Mouse (Mus musculus) liver, postnatal 0 days (tissue): ENCODE measurements at regions not wholly inside any gene's neighbourhood (a gene's known extent, or its start where the extent isn't known, plus 50 kb on each side); places are given as distances from the start of the nearest gene placed in this dataset.

Source experiments
- ATAC-seq: fragments of 200-750 bp; cut with Nextera tagmentation; 2 replicates; pipeline ENCODE4 v1.8.0; 2017; ENCODE audit warnings: mild to moderate bottlenecking, moderate library complexity
- DNase-seq: peaks from one replicate; pipeline ENCODE4 v3.0.0-alpha.2; 2016
- H3K27ac ChIP-seq: fragments of 300-500 bp; sonication (generic); 2 replicates; pipeline ENCODE4 v1.5.1; 2014; ENCODE audit warnings: antibody characterized with exemption, moderate library complexity, mild to moderate bottlenecking, low read depth
- H3K27me3 ChIP-seq: fragments of 300-500 bp; sonication (generic); 2 replicates; pipeline ENCODE4 v1.6.1; 2014; ENCODE audit warnings: low read length, control low read depth, mixed read lengths; ENCODE audit not compliant: insufficient read depth
- H3K36me3 ChIP-seq: fragments of 300-500 bp; sonication (generic); replicated peaks from 2 replicates; pipeline ENCODE4 v1.6.1; 2014; ENCODE audit warnings: mild to moderate bottlenecking, control low read depth, low read length, moderate library complexity, mixed read lengths; ENCODE audit not compliant: insufficient read depth
- H3K4me1 ChIP-seq: fragments of 300-500 bp; sonication (generic); 2 replicates; pipeline ENCODE4 v1.6.1; 2014; ENCODE audit warnings: antibody characterized with exemption, mild to moderate bottlenecking, control low read depth; ENCODE audit not compliant: insufficient read depth
- H3K4me2 ChIP-seq: fragments of 300-500 bp; sonication (generic); 2 replicates; pipeline ENCODE4 v1.6.1; 2014; ENCODE audit warnings: low read depth, mild to moderate bottlenecking, low read length, moderate library complexity, mixed read lengths
- H3K4me3 ChIP-seq: fragments of 300-500 bp; sonication (generic); 2 replicates; pipeline ENCODE4 v1.5.1; 2014; ENCODE audit warnings: low read depth, low read length
- H3K9ac ChIP-seq: fragments of 300-500 bp; sonication (generic); replicated peaks from 2 replicates; pipeline ENCODE4 v1.6.1; 2014; ENCODE audit warnings: mild to moderate bottlenecking, moderate library complexity
- H3K9me3 ChIP-seq: fragments of 300-500 bp; sonication (generic); 2 replicates; pipeline ENCODE4 v1.6.1; 2016; ENCODE audit warnings: mild to moderate bottlenecking, control low read depth, low read length, mixed read lengths
- CTCF ChIP-seq: sonication (generic); IDR thresholded peaks from 2 replicates; pipeline ENCODE4 v1.5.1; 2016; ENCODE audit warnings: antibody characterized with exemption, low read depth
- EP300 ChIP-seq: IDR thresholded peaks from 2 replicates; pipeline ENCODE4 v1.6.1; 2016; ENCODE audit warnings: antibody characterized with exemption, low read depth, mild to moderate bottlenecking
- WGBS: fragments of 180-500 bp; shearing (Covaris S2); extraction: QIAGEN DNeasy Blood & Tissue Kit; methylation state at CpG from one replicate; pipeline ENCODE4 v1.1.7; 2014; ENCODE audit not compliant: insufficient replicate concordance; 5-methylcytosine and 5-hydroxymethylcytosine counted together

GRCm38 (mm10) chr8:17618846-17619245 is 1359.2 kb downstream of the Defb40 start:
- no peaks in the 10 kb centered on the region for H3K9me3 ChIP-seq
- H3K9ac ChIP-seq = no peak overlapping the region
- H3K27ac ChIP-seq = no peak overlapping the region
- no peaks in the 10 kb centered on the region for H3K36me3 ChIP-seq
- no peak overlapping the region for H3K4me2 ChIP-seq
- DNase-seq (no peak), ATAC-seq (no peak)
- no peak overlapping the region for H3K4me3 ChIP-seq
- no peaks in the 10 kb centered on the region for H3K27me3 ChIP-seq
- TF ChIP-seq EP300 = no peak
- TF ChIP-seq CTCF = no peak
- no peaks in the 10 kb centered on the region for H3K4me1 ChIP-seq

- Histone ChIP-seq H3K27ac (no peak overlapping the region), H3K4me2 (no peak overlapping the region), H3K9me3 (no peaks in the 10 kb centered on the region), H3K36me3 (no peaks in the 10 kb centered on the region), H3K4me1 (no peaks in the 10 kb centered on the region), H3K4me3 (no peak overlapping the region), H3K9ac (no peak overlapping the region), H3K27me3 (no peaks in the 10 kb centered on the region)
- ATAC-seq = no peak
- DNase-seq = no peak
- no peak for TF ChIP-seq EP300
- TF ChIP-seq CTCF = no peak
Measured at GRCm38 (mm10) chr8:17618147-17618546, 1359.9 kb downstream of the Defb40 start.

GRCm38 (mm10) chr8:17602861-17603260 is 1375.2 kb downstream of the Defb40 start:
- Histone ChIP-seq H3K27me3 (no peaks in the 10 kb centered on the region), H3K4me2 (no peak overlapping the region), H3K4me3 (no peak overlapping the region), H3K9me3 (no peaks in the 10 kb centered on the region), H3K36me3 (no peaks in the 10 kb centered on the region), H3K27ac (no peak overlapping the region), H3K9ac (no peak overlapping the region), H3K4me1 (no peaks in the 10 kb centered on the region)
- ATAC-seq (no peak), DNase-seq (no peak)
- 37% methylated on average over 1 of the region's 1 CpGs for WGBS
- no peak for TF ChIP-seq CTCF
- TF ChIP-seq EP300 = no peak

GRCm38 (mm10) chr8:17598736-17599135 is 1379.3 kb downstream of the Defb40 start:
- no peaks in the 10 kb centered on the region for H3K4me1 ChIP-seq
- H3K9ac ChIP-seq = no peak overlapping the region
- no peak overlapping the region for H3K4me3 ChIP-seq
- H3K9me3 ChIP-seq = no peaks in the 10 kb centered on the region
- DNase-seq = no peak
- no peaks in the 10 kb centered on the region for H3K27me3 ChIP-seq
- no peak overlapping the region for H3K27ac ChIP-seq
- no peak overlapping the region for H3K4me2 ChIP-seq
- no peaks in the 10 kb centered on the region for H3K36me3 ChIP-seq
- 72% methylated on average over 4 of the region's 4 CpGs for WGBS
- no peak for TF ChIP-seq EP300
- TF ChIP-seq CTCF = no peak
- no peak for ATAC-seq

GRCm38 (mm10) chr8:17596559-17596958 is 1381.5 kb downstream of the Defb40 start:
- ATAC-seq (no peak), DNase-seq (no peak)
- no peak overlapping the region for H3K4me3 ChIP-seq
- no peak overlapping the region for H3K4me2 ChIP-seq
- H3K27me3 ChIP-seq = no peaks in the 10 kb centered on the region
- no peaks in the 10 kb centered on the region for H3K4me1 ChIP-seq
- H3K36me3 ChIP-seq = no peaks in the 10 kb centered on the region
- no peak overlapping the region for H3K9ac ChIP-seq
- no peaks in the 10 kb centered on the region for H3K9me3 ChIP-seq
- H3K27ac ChIP-seq = no peak overlapping the region
- TF ChIP-seq CTCF (no peak), EP300 (no peak)

GRCm38 (mm10) chr8:17594607-17595006 is 1383.4 kb downstream of the Defb40 start:
- DNase-seq = no peak
- Histone ChIP-seq H3K36me3 (no peaks in the 10 kb centered on the region), H3K4me2 (no peak overlapping the region), H3K9ac (no peak overlapping the region), H3K4me1 (no peaks in the 10 kb centered on the region), H3K9me3 (no peaks in the 10 kb centered on the region), H3K27me3 (no peaks in the 10 kb centered on the region), H3K27ac (no peak overlapping the region), H3K4me3 (no peak overlapping the region)
- TF ChIP-seq EP300 = no peak
- no peak for TF ChIP-seq CTCF
- no peak for ATAC-seq
- WGBS = 34% methylated on average over 1 of the region's 1 CpGs

GRCm38 (mm10) chr8:17590135-17590534 is 1387.9 kb downstream of the Defb40 start:
- H3K4me2 ChIP-seq = no peak overlapping the region
- 53% methylated on average over 3 of the region's 3 CpGs for WGBS
- TF ChIP-seq CTCF = no peak
- TF ChIP-seq EP300 = no peak
- H3K4me3 ChIP-seq = no peak overlapping the region
- H3K36me3 ChIP-seq = no peaks in the 10 kb centered on the region
- H3K4me1 ChIP-seq = no peaks in the 10 kb centered on the region
- H3K9me3 ChIP-seq = no peaks in the 10 kb centered on the region
- no peak overlapping the region for H3K9ac ChIP-seq
- no peak for ATAC-seq
- H3K27ac ChIP-seq = no peak overlapping the region
- no peak for DNase-seq
- H3K27me3 ChIP-seq = no peaks in the 10 kb centered on the region
